Mouse (Mus musculus) myocyte (in vitro differentiated cells): ENCODE data around the gene Tmem19.

ENCODE experiments used
- POLR2A ChIP-seq: IDR thresholded peaks from one replicate; pipeline ENCODE4 v1.6.1; 2011; ENCODE audit warnings: low read depth, mild to moderate bottlenecking, control low read depth, moderate library complexity; ENCODE audit not compliant: insufficient read length
- POLR2AphosphoS2 ChIP-seq: IDR thresholded peaks from one replicate; pipeline ENCODE4 v1.6.1; 2011; ENCODE audit warnings: low read depth, control low read depth; ENCODE audit not compliant: insufficient read length
- USF1 ChIP-seq: IDR thresholded peaks from one replicate; pipeline ENCODE4 v1.6.1; 2011; ENCODE audit warnings: low read depth, mild to moderate bottlenecking, control low read depth, moderate library complexity

DNA sequence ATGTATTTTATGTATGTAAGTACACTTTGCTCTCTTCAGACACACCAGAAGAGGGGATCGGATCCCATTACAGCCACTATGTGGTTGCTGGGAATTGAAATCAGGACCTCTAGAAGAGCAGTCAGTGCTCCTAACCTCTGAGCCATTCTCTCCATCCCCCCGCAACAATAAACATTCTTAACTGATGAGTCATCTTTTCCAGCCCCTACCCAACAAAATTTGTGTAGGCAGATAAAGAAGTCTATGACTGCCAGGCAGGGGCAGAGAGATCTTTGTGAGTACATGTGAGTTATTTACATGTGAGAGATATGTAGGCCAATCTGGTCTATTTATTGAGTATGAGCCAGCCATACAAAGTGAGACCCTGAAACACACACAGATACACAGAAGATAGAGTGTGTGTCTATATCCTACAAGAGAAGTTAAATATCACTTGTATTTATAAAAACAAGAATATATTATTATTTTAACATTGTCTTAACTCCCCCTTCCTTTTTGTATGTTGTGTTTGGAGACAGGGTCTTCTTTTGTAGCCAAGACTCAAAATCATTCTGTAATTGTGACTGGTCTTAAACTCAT is 19.3 kb upstream of the Tmem19 start:
- TF ChIP-seq POLR2A (no peak), POLR2AphosphoS2 (no peak), USF1 (no peak)
